Mouse (Mus musculus) lung, postnatal 0 days (tissue): ENCODE measurements at regions not wholly inside any gene's neighbourhood (a gene's known extent, or its start where the extent isn't known, plus 50 kb on each side); places are given as distances from the start of the nearest gene placed in this dataset.

Experiments
- CTCF ChIP-seq: IDR thresholded peaks from 2 replicates; pipeline ENCODE4 v1.5.1; 2016; ENCODE audit warnings: antibody characterized with exemption, mild to moderate bottlenecking
- EP300 ChIP-seq: IDR thresholded peaks from 2 replicates; pipeline ENCODE4 v1.6.1; 2016; ENCODE audit warnings: antibody characterized with exemption, mild to moderate bottlenecking, control low read depth

DNA sequence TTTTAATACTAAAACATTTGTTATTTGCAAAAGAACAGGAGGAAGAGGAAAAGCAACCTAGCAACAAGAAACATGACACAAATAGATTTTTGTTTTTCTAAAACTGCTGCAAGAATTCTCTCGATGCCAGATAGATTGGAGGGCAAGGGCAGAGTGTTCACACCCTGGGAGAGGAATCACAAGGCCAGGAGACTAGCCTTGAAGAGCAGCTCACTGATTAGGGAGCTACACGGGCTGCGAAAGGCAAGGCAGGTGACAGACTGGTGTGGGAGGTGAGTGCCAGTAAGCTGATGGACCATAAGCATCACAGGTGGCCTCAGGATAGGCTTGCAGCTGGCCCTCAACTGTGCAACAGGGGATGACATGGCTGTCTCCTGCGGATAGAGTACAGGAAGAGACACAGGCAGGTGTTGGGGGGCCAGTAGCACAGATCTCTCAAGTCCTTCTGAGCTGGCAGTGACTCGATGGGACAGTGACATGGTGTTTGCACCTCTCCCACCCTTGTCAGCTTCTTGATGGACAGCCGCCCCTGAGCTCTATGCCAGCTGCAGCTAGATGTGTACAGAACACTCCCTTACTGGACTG, 102.0 kb upstream of the Abca1 start:
- TF ChIP-seq EP300 (no peak), CTCF (no peak)
